Mouse (Mus musculus) left cerebral cortex, adult 11 months (tissue): Measurements from ENCODE around the gene Mettl23.
"Not testable (repeated sequence)": the region's sequence is repeated elsewhere in the genome, so short reads cannot be mapped to it uniquely, and the experiment has no call there.

Experiments
- DNase-seq: peaks from one replicate; pipeline ENCODE4 v3.0.0; 2022; ENCODE audit warnings: low spot score

Mettl23 gene

GRCm38 (mm10) chr11:116848086-116848876 lies 5.2 kb downstream of the Mettl23 start:
- DNase-seq = no peak

GRCm38 (mm10) chr11:116848877-116849178 lies 5.8 kb downstream of the Mettl23 start:
- not testable (repeated sequence) for DNase-seq

- no peak for DNase-seq
Observed at GRCm38 (mm10) chr11:116849587-116849986, 6.5 kb downstream of the Mettl23 start.

GRCm38 (mm10) chr11:116850085-116850484 lies 7.0 kb downstream of the Mettl23 start:
- no peak for DNase-seq

- no peak for DNase-seq
Observed at GRCm38 (mm10) chr11:116850833-116851477, 7.9 kb downstream of the Mettl23 start.

GRCm38 (mm10) chr11:116851576-116852290 lies 8.7 kb downstream of the Mettl23 start:
- no peak for DNase-seq

GRCm38 (mm10) chr11:116852291-116852890 lies 9.3 kb downstream of the Mettl23 start, which contains the start of gene Mfsd11:
Gene Mfsd11, plus strand, starts transcription at chr11:116852440.
- peak; percentile 59 for DNase-seq

GRCm38 (mm10) chr11:116852891-116853511 lies 9.9 kb downstream of the Mettl23 start, which contains the start of gene Srsf2:
Gene Srsf2, minus strand, starts transcription at chr11:116853094.
- peak; percentile 97 for DNase-seq

GRCm38 (mm10) chr11:116853512-116853928 lies 10.4 kb downstream of the Mettl23 start:
- peak; percentile 96 for DNase-seq

GRCm38 (mm10) chr11:116854279-116854678 lies 11.2 kb downstream of the Mettl23 start:
- no peak for DNase-seq

- DNase-seq = no peak
Observed at GRCm38 (mm10) chr11:116857183-116857850, 14.2 kb downstream of the Mettl23 start.

GRCm38 (mm10) chr11:116864444-116864843 lies 21.4 kb downstream of the Mettl23 start:
- DNase-seq = no peak

GRCm38 (mm10) chr11:116865945-116866585 lies 23.0 kb downstream of the Mettl23 start:
- DNase-seq = no peak

- DNase-seq = no peak
Observed at GRCm38 (mm10) chr11:116868129-116868528, 25.1 kb downstream of the Mettl23 start.

- no peak for DNase-seq
Observed at GRCm38 (mm10) chr11:116869223-116869622, 26.1 kb downstream of the Mettl23 start.

- no peak for DNase-seq
Observed at GRCm38 (mm10) chr11:116869641-116870040, 26.6 kb downstream of the Mettl23 start.

- DNase-seq = no peak
Observed at GRCm38 (mm10) chr11:116871538-116871937, 28.5 kb downstream of the Mettl23 start.

- DNase-seq = no peak
Observed at GRCm38 (mm10) chr11:116873987-116874386, 30.9 kb downstream of the Mettl23 start.

GRCm38 (mm10) chr11:116878454-116878853 lies 35.4 kb downstream of the Mettl23 start:
- DNase-seq = no peak

- DNase-seq = no peak
Observed at GRCm38 (mm10) chr11:116880839-116881238, 37.8 kb downstream of the Mettl23 start.

GRCm38 (mm10) chr11:116881440-116881839 lies 38.4 kb downstream of the Mettl23 start:
- no peak for DNase-seq
